Mouse (Mus musculus) G1E (cell line): ENCODE results near the gene Gm43738.

Experiments used
- CTCF ChIP-seq: IDR thresholded peaks from 2 replicates; pipeline ENCODE4 v1.5.1; 2012; ENCODE audit warnings: low read depth, low read length, inconsistent platforms, mixed read lengths
- TAL1 ChIP-seq: conservative IDR thresholded peaks from 2 replicates; pipeline ENCODE4 v1.6.1; 2012; ENCODE audit warnings: low read depth, low read length, inconsistent platforms, mixed read lengths

DNA sequence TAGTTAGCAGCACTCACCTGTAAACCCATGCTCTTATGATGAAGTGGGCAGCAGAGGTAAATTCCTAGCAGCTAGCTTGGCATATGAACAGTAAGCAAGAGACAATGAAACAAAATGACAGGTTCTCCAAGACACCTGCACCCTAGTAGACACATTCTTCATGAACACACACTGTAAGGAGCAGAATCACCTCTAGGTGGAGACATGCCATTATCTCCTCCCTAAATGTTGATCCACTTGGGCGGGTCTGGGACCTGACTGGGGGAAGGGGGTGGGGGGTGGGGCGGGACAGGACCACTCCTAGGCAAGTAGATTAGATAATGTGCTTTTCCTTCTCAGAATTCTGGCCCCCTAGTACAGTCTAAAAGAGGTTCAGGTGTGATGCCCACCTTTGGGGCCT, 14.6 kb upstream of the Gm43738 start:
- TF ChIP-seq CTCF = peak; percentile 22; the same call in 1 of the 2 replicates
- no peak for TF ChIP-seq TAL1
